Mouse (Mus musculus) C2C12 (cell line): ENCODE measurements around the gene Lce1a1.

Experiments used
- CEBPB ChIP-seq: IDR thresholded peaks from one replicate; pipeline ENCODE4 v1.6.1; 2011; ENCODE audit warnings: low read depth, mild to moderate bottlenecking, control low read depth, moderate library complexity
- CTCF ChIP-seq: IDR thresholded peaks from one replicate; pipeline ENCODE4 v1.5.1; 2011; ENCODE audit not compliant: control insufficient read depth, insufficient read depth, insufficient read length
- MYOG ChIP-seq: IDR thresholded peaks from one replicate; pipeline ENCODE4 v1.6.1; 2011; ENCODE audit not compliant: control insufficient read depth, insufficient read length; ENCODE audit errors: extremely low read depth
- USF1 ChIP-seq: IDR thresholded peaks from one replicate; pipeline ENCODE4 v1.6.1; 2011; ENCODE audit warnings: low read depth, mild to moderate bottlenecking, control low read depth, moderate library complexity

DNA sequence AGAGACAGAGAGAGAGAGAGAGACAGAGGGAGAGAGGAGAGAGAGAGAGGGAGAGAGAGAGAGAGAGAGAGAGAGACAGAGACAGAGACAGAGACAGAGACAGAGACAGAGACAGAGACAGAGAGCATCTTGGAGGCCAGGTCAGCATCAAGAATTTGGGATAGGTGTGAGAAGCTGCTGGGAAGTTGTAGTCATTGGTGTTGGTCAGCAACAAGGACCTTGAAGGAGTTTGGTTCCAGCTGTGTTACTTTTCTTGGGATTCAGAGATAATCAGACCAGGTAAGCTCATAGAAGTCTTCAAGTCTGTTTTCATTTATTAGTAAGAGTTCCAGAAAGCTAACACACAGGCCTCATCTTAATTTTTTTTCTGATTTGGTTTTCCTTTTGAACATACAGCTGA, 40.7 kb downstream of the Lce1a1 start, which contains the start of gene 2210017I01Rik:
- no peak for TF ChIP-seq CTCF
- TF ChIP-seq MYOG, result no peak
- no peak for TF ChIP-seq USF1
- no peak for TF ChIP-seq CEBPB
